Mouse (Mus musculus) limb, embryonic 14.5 days (tissue): ENCODE results near the gene Grwd1. TPM values are rescaled to one million over a fixed set of nuclear protein-coding genes. Genes with fewer than 3 reads are reported as not detected.

ENCODE experiments used
- ATAC-seq: fragments of 200-750 bp; cut with Nextera tagmentation; 2 replicates; pipeline ENCODE4 v1.8.0; 2017; ENCODE audit warnings: low read depth, moderate number of reproducible peaks, moderate TSS enrichment; ENCODE audit not compliant: low FRiP score
- DNase-seq: peaks from one replicate; pipeline ENCODE4 v3.0.0-alpha.2; 2015; ENCODE audit warnings: low spot score
- H3K27ac ChIP-seq: fragments of 300-500 bp; sonication (generic); replicated peaks from 2 replicates; pipeline ENCODE4 v1.5.1; 2014; ENCODE audit warnings: low read depth, mild to moderate bottlenecking, low read length, moderate library complexity, mixed read lengths
- H3K27me3 ChIP-seq: fragments of 300-500 bp; sonication (generic); 2 replicates; pipeline ENCODE4 v1.6.1; 2014; ENCODE audit warnings: low read length, mixed read lengths; ENCODE audit not compliant: control insufficient read depth, insufficient read depth
- H3K36me3 ChIP-seq: fragments of 300-500 bp; sonication (generic); 2 replicates; pipeline ENCODE4 v1.6.1; 2014; ENCODE audit warnings: mild to moderate bottlenecking, low read length, moderate library complexity, mixed read lengths; ENCODE audit not compliant: control insufficient read depth, insufficient read depth
- H3K4me1 ChIP-seq: fragments of 300-500 bp; sonication (generic); 2 replicates; pipeline ENCODE4 v1.6.1; 2014; ENCODE audit warnings: antibody characterized with exemption, low read length, mixed read lengths; ENCODE audit not compliant: control insufficient read depth, insufficient read depth
- H3K4me2 ChIP-seq: fragments of 300-500 bp; sonication (generic); replicated peaks from 2 replicates; pipeline ENCODE4 v1.6.1; 2014; ENCODE audit warnings: low read depth, mild to moderate bottlenecking, low read length, moderate library complexity; ENCODE audit not compliant: severe bottlenecking
- H3K4me3 ChIP-seq: fragments of 300-500 bp; sonication (generic); replicated peaks from 2 replicates; pipeline ENCODE4 v1.5.1; 2014; ENCODE audit warnings: low read length
- H3K9ac ChIP-seq: fragments of 300-500 bp; sonication (generic); 2 replicates; pipeline ENCODE4 v1.6.1; 2014; ENCODE audit warnings: mild to moderate bottlenecking, low read depth, low read length, moderate library complexity; ENCODE audit not compliant: severe bottlenecking
- H3K9me3 ChIP-seq: fragments of 300-500 bp; sonication (generic); 2 replicates; pipeline ENCODE4 v1.6.1; 2016; ENCODE audit warnings: low read length; ENCODE audit not compliant: control insufficient read depth
- POLR2A ChIP-seq: fragments of 200-500 bp; IDR thresholded peaks from 2 replicates; pipeline ENCODE4 v1.8.0; 2012; ENCODE audit warnings: inconsistent platforms, mild to moderate bottlenecking, moderate library complexity, borderline replicate concordance; ENCODE audit not compliant: insufficient read depth, insufficient read length; ENCODE audit errors: extremely low read depth
- WGBS: fragments of 180-500 bp; shearing (Covaris S2); extraction: QIAGEN DNeasy Blood & Tissue Kit; methylation state at CpG from one replicate; pipeline ENCODE4 v1.1.7; 2014; 5-methylcytosine and 5-hydroxymethylcytosine counted together
- polyA plus RNA-seq, 2 experiments: library from polyadenylated mRNA; depleted of rRNA in 1 of 2; stranded (reverse) in 1 of 2; unstranded in 1 of 2; fragments of >200 nt; fragmentation: Nextera tagmentation in 1 of 2; extraction: Ambion mirVana in 1 of 2; gene quantifications; 2 replicates each; pipeline versions ENCODE4 v1.2.1 to v1.2.3; 2012 to 2014

The Grwd1 gene
- polyA plus RNA-seq, 2 experiments: 33.7 to 62.4 TPM

- Histone ChIP-seq H3K27ac (peak overlapping the region; percentile 52), H3K4me3 (peak overlapping the region; percentile 74), H3K36me3 (no peaks in the 10 kb centered on the region), H3K4me2 (peak overlapping the region; percentile 77), H3K27me3 (peaks cover 28% of the 10 kb centered on the region), H3K9ac (peak overlapping the region; percentile 94), H3K4me1 (peaks cover 27% of the 10 kb centered on the region), H3K9me3 (no peaks in the 10 kb centered on the region)
- ATAC-seq: peak; percentile 85
- TF ChIP-seq POLR2A: 0 out of 2 replicates have a peak, but pooled peaks have one; percentile 69
- peak; percentile 92 for DNase-seq
- 1% methylated on average over 87 of the region's 117 CpGs for WGBS
Measured at GRCm38 (mm10) chr7:45865925-45866910, 35.5 kb upstream of the Grwd1 start.

- H3K4me2 ChIP-seq: no peak overlapping the region
- peaks cover 14% of the 10 kb centered on the region for H3K4me1 ChIP-seq
- TF ChIP-seq POLR2A: no peak
- H3K4me3 ChIP-seq: no peak overlapping the region
- DNase-seq (no peak), ATAC-seq (no peak)
- WGBS: 67% methylated on average over 3 of the region's 3 CpGs
- H3K9me3 ChIP-seq: no peaks in the 10 kb centered on the region
- H3K27me3 ChIP-seq: peaks cover 13% of the 10 kb centered on the region; the same call in 1 of the 2 replicates
- H3K36me3 ChIP-seq: no peaks in the 10 kb centered on the region
- no peak overlapping the region for H3K9ac ChIP-seq
- no peak overlapping the region for H3K27ac ChIP-seq
Measured at GRCm38 (mm10) chr7:45864435-45864834, 33.7 kb upstream of the Grwd1 start.

- H3K4me1 ChIP-seq: peaks cover 9% of the 10 kb centered on the region
- H3K4me2 ChIP-seq: no peak overlapping the region
- WGBS: 87% methylated on average over 7 of the region's 7 CpGs
- no peak for ATAC-seq
- peaks cover 10% of the 10 kb centered on the region; the same call in 1 of the 2 replicates for H3K27me3 ChIP-seq
- DNase-seq: no peak
- H3K9ac ChIP-seq: no peak overlapping the region
- no peaks in the 10 kb centered on the region for H3K36me3 ChIP-seq
- H3K4me3 ChIP-seq: no peak overlapping the region
- no peaks in the 10 kb centered on the region for H3K9me3 ChIP-seq
- H3K27ac ChIP-seq: no peak overlapping the region
- TF ChIP-seq POLR2A: no peak
Measured at GRCm38 (mm10) chr7:45862804-45863203, 32.1 kb upstream of the Grwd1 start.

GRCm38 (mm10) chr7:45859008-45859407 is 28.3 kb upstream of the Grwd1 start:
- no peak overlapping the region for H3K4me3 ChIP-seq
- ATAC-seq (no peak), DNase-seq (no peak)
- H3K4me1 ChIP-seq: peaks cover 8% of the 10 kb centered on the region; the same call in 1 of the 2 replicates
- H3K9me3 ChIP-seq: no peaks in the 10 kb centered on the region
- 0 out of 2 replicates have a peak, but pooled peaks cover 9% of the 10 kb centered on the region for H3K27me3 ChIP-seq
- 47% methylated on average over 4 of the region's 4 CpGs for WGBS
- no peak overlapping the region for H3K9ac ChIP-seq
- no peaks in the 10 kb centered on the region for H3K36me3 ChIP-seq
- no peak for TF ChIP-seq POLR2A
- H3K27ac ChIP-seq: no peak overlapping the region
- no peak overlapping the region for H3K4me2 ChIP-seq
